Mouse (Mus musculus) kidney, postnatal 0 days (tissue): ENCODE measurements around the gene Cstf1. TPM values are rescaled to one million over a fixed set of nuclear protein-coding genes. Genes with fewer than 3 reads are reported as not detected.

ENCODE experiments used
- ATAC-seq: fragments of 200-750 bp; cut with Nextera tagmentation; replicated peaks from 2 replicates; pipeline ENCODE4 v1.8.0; 2017; ENCODE audit warnings: low read depth, moderate number of reproducible peaks, moderate TSS enrichment, moderate library complexity; ENCODE audit not compliant: low FRiP score
- DNase-seq: peaks from one replicate; pipeline ENCODE4 v3.0.0-alpha.2; 2016; ENCODE audit warnings: low spot score
- H3K27ac ChIP-seq: fragments of 300-500 bp; sonication (generic); 2 replicates; pipeline ENCODE4 v1.5.1; 2014; ENCODE audit warnings: mild to moderate bottlenecking
- H3K27me3 ChIP-seq: fragments of 300-500 bp; sonication (generic); 2 replicates; pipeline ENCODE4 v1.6.1; 2014; ENCODE audit warnings: low read length, mixed read lengths; ENCODE audit not compliant: insufficient read depth
- H3K36me3 ChIP-seq: fragments of 300-500 bp; sonication (generic); 2 replicates; pipeline ENCODE4 v1.6.1; 2014; ENCODE audit warnings: low read length, mixed read lengths; ENCODE audit not compliant: insufficient read depth
- H3K4me1 ChIP-seq: fragments of 300-500 bp; sonication (generic); replicated peaks from 2 replicates; pipeline ENCODE4 v1.6.1; 2014; ENCODE audit warnings: antibody characterized with exemption, low read length, mixed read lengths; ENCODE audit not compliant: insufficient read depth
- H3K4me2 ChIP-seq: fragments of 300-500 bp; sonication (generic); 2 replicates; pipeline ENCODE4 v1.6.1; 2014; ENCODE audit warnings: mild to moderate bottlenecking, low read length, moderate library complexity, mixed read lengths
- H3K4me3 ChIP-seq: fragments of 300-500 bp; sonication (generic); replicated peaks from 2 replicates; pipeline ENCODE4 v1.5.1; 2014; ENCODE audit warnings: low read depth, low read length
- H3K9ac ChIP-seq: fragments of 300-500 bp; sonication (generic); 2 replicates; pipeline ENCODE4 v1.6.1; 2014; ENCODE audit warnings: low read depth, low read length
- H3K9me3 ChIP-seq: fragments of 300-500 bp; sonication (generic); replicated peaks from 2 replicates; pipeline ENCODE4 v1.6.1; 2016; ENCODE audit warnings: low read length, inconsistent platforms, mixed read lengths
- CTCF ChIP-seq: IDR thresholded peaks from 2 replicates; pipeline ENCODE4 v1.5.1; 2016; ENCODE audit warnings: antibody characterized with exemption, low read depth, mild to moderate bottlenecking, moderate library complexity
- WGBS: fragments of 180-500 bp; shearing (Covaris S2); extraction: QIAGEN DNeasy Blood & Tissue Kit; methylation state at CpG from one replicate; pipeline ENCODE4 v1.1.7; 2014; 5-methylcytosine and 5-hydroxymethylcytosine counted together
- polyA plus RNA-seq: library from polyadenylated mRNA; unstranded; fragments of >200 nt; fragmentation: Nextera tagmentation; extraction: Ambion mirVana; gene quantifications from 2 replicates; pipeline ENCODE4 v1.2.1, GENCODE M21; 2015

Gene Cstf1
- polyA plus RNA-seq, 1 experiment from 2014 or later: 32.4 TPM

DNA sequence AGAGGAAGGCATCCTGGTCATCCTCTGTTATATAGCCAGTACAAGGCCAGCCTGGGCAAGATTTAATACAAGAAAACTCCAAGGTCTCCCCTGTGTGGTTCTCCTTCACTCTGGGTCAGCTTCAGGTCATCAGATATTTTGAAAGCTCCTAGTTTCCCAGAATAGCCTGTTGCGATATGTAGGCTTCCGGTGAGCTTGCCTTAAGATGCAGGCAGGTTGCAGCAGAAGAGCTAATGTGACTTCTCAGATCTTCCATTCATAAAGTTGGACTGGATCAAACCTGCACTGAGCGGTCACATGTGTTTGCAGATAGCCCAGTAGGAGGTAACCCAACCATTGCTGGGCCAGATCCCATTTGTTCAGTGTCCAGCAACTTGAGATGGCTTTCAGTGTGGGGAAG is 14.2 kb downstream of the Cstf1 start:
- H3K4me1 ChIP-seq: no peaks in the 10 kb centered on the region
- H3K36me3 ChIP-seq: peaks cover 23% of the 10 kb centered on the region
- 96% methylated on average over 3 of the region's 3 CpGs for WGBS

DNA sequence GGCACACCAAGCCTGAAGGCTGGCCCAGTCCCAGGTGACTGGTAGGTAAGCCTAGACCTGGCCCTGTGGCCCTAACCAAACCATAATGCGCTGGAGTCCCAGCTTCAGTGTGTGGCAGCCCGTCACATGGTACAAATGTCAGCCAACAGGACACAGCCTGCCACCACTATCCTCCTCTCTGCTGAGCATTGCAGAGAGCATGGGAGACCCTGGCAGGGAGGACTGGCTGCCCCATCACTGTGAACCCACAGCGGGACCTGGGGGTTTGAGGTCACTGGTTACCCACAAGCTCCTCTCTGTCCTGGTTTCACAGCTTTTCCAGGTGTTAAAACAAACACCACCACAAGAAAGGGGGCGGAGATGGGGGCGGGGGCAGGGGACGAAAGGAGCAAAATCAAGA is 19.9 kb downstream of the Cstf1 start:
- Histone ChIP-seq H3K27me3 (no peaks in the 10 kb centered on the region), H3K36me3 (no peaks in the 10 kb centered on the region), H3K9me3 (no peaks in the 10 kb centered on the region), H3K9ac (no peak overlapping the region), H3K27ac (no peak overlapping the region), H3K4me3 (no peak overlapping the region), H3K4me2 (no peak overlapping the region), H3K4me1 (no peaks in the 10 kb centered on the region)
- ATAC-seq (no peak), DNase-seq (no peak)
- TF ChIP-seq CTCF: no peak
- 25% methylated on average over 6 of the region's 6 CpGs for WGBS

More for the DNA sequence above, 14.2 kb downstream of the Cstf1 start:
- Histone ChIP-seq H3K27me3 (no peaks in the 10 kb centered on the region), H3K4me2 (no peak overlapping the region), H3K27ac (no peak overlapping the region), H3K4me3 (no peak overlapping the region), H3K9ac (no peak overlapping the region), H3K9me3 (no peaks in the 10 kb centered on the region)
- TF ChIP-seq CTCF: no peak
- ATAC-seq (no peak), DNase-seq (no peak)

- Histone ChIP-seq H3K36me3 (no peaks in the 10 kb centered on the region), H3K9ac (no peak overlapping the region), H3K27ac (no peak overlapping the region), H3K4me2 (no peak overlapping the region), H3K9me3 (no peaks in the 10 kb centered on the region), H3K4me3 (no peak overlapping the region), H3K27me3 (no peaks in the 10 kb centered on the region), H3K4me1 (no peaks in the 10 kb centered on the region)
- no peak for TF ChIP-seq CTCF
- DNase-seq (no peak), ATAC-seq (no peak)
- 63% methylated on average over 10 of the region's 10 CpGs for WGBS
These were observed 21.6 kb downstream of the Cstf1 start for GRCm38 (mm10) chr2:172392041-172392521.

- ATAC-seq (no peak), DNase-seq (no peak)
- WGBS: 34% methylated on average over 13 of the region's 13 CpGs
- Histone ChIP-seq H3K4me1 (no peaks in the 10 kb centered on the region), H3K4me2 (no peak within 1 kb of the TSS), H3K9ac (no peak within 1 kb of the TSS), H3K27me3 (no peaks in the 10 kb centered on the region), H3K9me3 (no peaks in the 10 kb centered on the region), H3K4me3 (no peak within 1 kb of the TSS), H3K36me3 (no peaks in the 10 kb centered on the region), H3K27ac (no peak within 1 kb of the TSS)
- no peak for TF ChIP-seq CTCF
These were observed 23.0 kb downstream of the Cstf1 start, which contains the start of gene Cass4 for GRCm38 (mm10) chr2:172393391-172394051. Gene Cass4 (plus strand): TSS chr2:172393794.

GRCm38 (mm10) chr2:172394052-172394392 is 23.5 kb downstream of the Cstf1 start:
- Histone ChIP-seq H3K4me3 (no peak overlapping the region), H3K9me3 (no peaks in the 10 kb centered on the region), H3K27ac (no peak overlapping the region), H3K9ac (no peak overlapping the region), H3K27me3 (no peaks in the 10 kb centered on the region), H3K36me3 (no peaks in the 10 kb centered on the region), H3K4me2 (no peak overlapping the region), H3K4me1 (no peaks in the 10 kb centered on the region)
- ATAC-seq (no peak), DNase-seq (no peak)
- WGBS: 82% methylated on average over 2 of the region's 2 CpGs
- TF ChIP-seq CTCF: no peak

- no peaks in the 10 kb centered on the region for H3K4me1 ChIP-seq
- H3K27ac ChIP-seq: no peak overlapping the region
- no peak overlapping the region for H3K9ac ChIP-seq
- no peak for ATAC-seq
- no peak for DNase-seq
- no peaks in the 10 kb centered on the region for H3K36me3 ChIP-seq
- H3K27me3 ChIP-seq: no peaks in the 10 kb centered on the region
- H3K4me2 ChIP-seq: no peak overlapping the region
- TF ChIP-seq CTCF: no peak
- 80% methylated on average over 4 of the region's 4 CpGs for WGBS
- H3K9me3 ChIP-seq: no peaks in the 10 kb centered on the region
- H3K4me3 ChIP-seq: no peak overlapping the region
These were observed 24.2 kb downstream of the Cstf1 start for GRCm38 (mm10) chr2:172394671-172395070.

GRCm38 (mm10) chr2:172395961-172396360 is 25.5 kb downstream of the Cstf1 start:
- no peaks in the 10 kb centered on the region for H3K9me3 ChIP-seq
- H3K4me2 ChIP-seq: no peak overlapping the region
- H3K4me1 ChIP-seq: no peaks in the 10 kb centered on the region
- no peak for TF ChIP-seq CTCF
- ATAC-seq: no peak
- no peak overlapping the region for H3K9ac ChIP-seq
- H3K36me3 ChIP-seq: no peaks in the 10 kb centered on the region
- 50% methylated on average over 9 of the region's 9 CpGs for WGBS
- no peak overlapping the region for H3K4me3 ChIP-seq
- H3K27me3 ChIP-seq: no peaks in the 10 kb centered on the region
- H3K27ac ChIP-seq: no peak overlapping the region
- DNase-seq: no peak
